8 mouse cellular contexts compared by ENCODE assay signal in the genomic region with DNA sequence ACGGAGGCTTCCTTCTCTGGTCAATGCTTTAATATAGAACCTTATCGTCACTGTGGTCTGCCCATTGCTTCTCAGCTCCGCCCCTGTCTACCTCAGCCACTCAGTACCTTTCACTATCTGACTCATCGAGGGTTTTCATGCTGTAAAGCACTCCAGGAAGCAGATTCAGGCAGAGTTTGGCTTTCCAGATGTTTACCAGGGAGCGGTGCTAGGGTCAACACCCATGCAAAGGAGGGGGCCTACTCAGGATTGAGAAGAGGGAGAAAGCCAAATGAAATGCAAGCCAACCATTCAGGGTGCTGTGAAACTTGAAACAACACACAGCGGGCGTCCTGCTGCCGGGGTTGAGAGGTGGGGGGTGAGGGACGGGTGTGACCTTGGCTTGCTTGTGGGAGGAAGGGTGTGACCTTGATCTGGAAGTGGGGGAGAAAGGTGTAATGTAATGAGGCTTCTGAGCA. TPM values are rescaled to one million over a fixed set of nuclear protein-coding genes. Genes with fewer than 3 reads are reported as not detected.
DNase-seq lines count a peak whose midpoint lies in the region; ATAC-seq lines count a peak whose summit lies in the region.

No protein-coding gene starts in this region.

- peak overlapping the region; percentile 51 for H3K4me2 ChIP-seq in intestine, embryonic 15.5 days (replicated peaks)
- no peak overlapping the region for H3K4me2 ChIP-seq in midbrain, embryonic 15.5 days

- no peak overlapping the region for H3K9ac ChIP-seq in intestine, embryonic 15.5 days
- no peak overlapping the region for H3K9ac ChIP-seq in midbrain, embryonic 15.5 days

- H3K9me3 ChIP-seq in intestine, embryonic 15.5 days = no peaks in the 10 kb centered on the region
- H3K9me3 ChIP-seq in midbrain, embryonic 15.5 days = no peaks in the 10 kb centered on the region

- H3K36me3 ChIP-seq in intestine, embryonic 15.5 days = no peaks in the 10 kb centered on the region
- H3K36me3 ChIP-seq in midbrain, embryonic 15.5 days (replicated peaks) = no peaks in the 10 kb centered on the region

- no peak overlapping the region for H3K27ac ChIP-seq in intestine, embryonic 15.5 days
- no peak overlapping the region for H3K27ac ChIP-seq in midbrain, embryonic 15.5 days

- H3K27me3 ChIP-seq in intestine, embryonic 15.5 days (replicated peaks) = no peaks in the 10 kb centered on the region
- H3K27me3 ChIP-seq in midbrain, embryonic 15.5 days (replicated peaks) = no peaks in the 10 kb centered on the region

- ATAC-seq in common myeloid progenitor, adult 5-6 weeks (replicated peaks; ENCODE audit: low read depth, poor library complexity, severe bottlenecking) = peak; percentile 72
- peak; percentile 87 for ATAC-seq in intestine, embryonic 15.5 days
- ATAC-seq in megakaryocyte-erythroid progenitor cell, adult 5-6 weeks (replicated peaks; ENCODE audit: low FRiP score, low TSS enrichment, poor library complexity, severe bottlenecking) = peak; percentile 91
- ATAC-seq in midbrain, embryonic 15.5 days (replicated peaks) = no peak

- WGBS in intestine, embryonic 15.5 days = 10% methylated on average over 9 of the region's 9 CpGs
- 26% methylated on average over 9 of the region's 9 CpGs for WGBS in midbrain, embryonic 15.5 days

- 0 out of 2 replicates have a peak, but pooled peaks cover 2% of the 10 kb centered on the region for H3K4me1 ChIP-seq in intestine, embryonic 15.5 days (replicated peaks)
- no peaks in the 10 kb centered on the region for H3K4me1 ChIP-seq in midbrain, embryonic 15.5 days

- peak; percentile 42 for DNase-seq in testis, postnatal 10 days (ENCODE audit: low spot score)
- DNase-seq in testis, postnatal 14 days (ENCODE audit: low spot score) = no peak
- DNase-seq in cerebellum, adult 11-12 months = no peak
- DNase-seq in adipocyte (ENCODE audit: low spot score) = no peak

- peak overlapping the region; percentile 16; the same call in 1 of the 2 replicates for H3K4me3 ChIP-seq in intestine, embryonic 15.5 days (replicated peaks)
- H3K4me3 ChIP-seq in midbrain, embryonic 15.5 days = no peak overlapping the region

RNA-seq across cellular contexts. Expression of gene S1pr1, which starts 43.6 kb away (rescaled TPM):
- total RNA-seq in common myeloid progenitor, adult 5-6 weeks (2017) = 3.5 and 8.3 TPM in 2 replicates
- polyA plus RNA-seq in intestine, embryonic 15.5 days (2015; fragmentation: Nextera tagmentation; extraction: Ambion mirVana) = 14.6 and 16.5 TPM in 2 replicates
- 9.0 and 13.1 TPM in 2 replicates for total RNA-seq in megakaryocyte-erythroid progenitor cell, adult 5-6 weeks (2014; fragmentation: Nextera tagmentation)
- 6.4 and 7.1 TPM in 2 replicates for total RNA-seq in megakaryocyte-erythroid progenitor cell, adult 5-6 weeks (2017)
- 27.7 TPM in 2 replicates for polyA plus RNA-seq in midbrain, embryonic 15.5 days (2015; fragmentation: Nextera tagmentation; extraction: Ambion mirVana)
